Mouse (Mus musculus) MEL (cell line): ENCODE results near the gene Wfdc16.

Source experiments
- CTCF ChIP-seq, 3 experiments: IDR thresholded peaks in 2 of 3; conservative IDR thresholded peaks in 1 of 3; 2 replicates each; pipeline ENCODE4 v1.5.1; 2011 to 2012; ENCODE audit warnings: low read length in 3 of 3, low read depth in 2 of 3, mild to moderate bottlenecking in 2 of 3, improper control_type of control experiment in 1 of 3, inconsistent platforms in 1 of 3, mixed read lengths in 1 of 3, moderate library complexity in 1 of 3; ENCODE audit not compliant: control insufficient read depth in 1 of 3, insufficient read depth in 1 of 3, poor library complexity in 1 of 3, severe bottlenecking in 1 of 3
- EP300 ChIP-seq, 2 experiments: IDR thresholded peaks; 2 replicates each; pipeline ENCODE4 v1.6.1; 2011; ENCODE audit warnings: improper control_type of control experiment in 2 of 2, low read length in 2 of 2, low read depth in 1 of 2, mild to moderate bottlenecking in 1 of 2
- JUND ChIP-seq: IDR thresholded peaks from 2 replicates; pipeline ENCODE4 v1.6.1; 2011; ENCODE audit warnings: low read depth, mild to moderate bottlenecking, improper control_type of control experiment, low read length
- MEF2A ChIP-seq: IDR thresholded peaks from 2 replicates; pipeline ENCODE4 v1.6.1; 2014; ENCODE audit warnings: low read depth, mild to moderate bottlenecking, inconsistent platforms, low read length, improper control_type of control experiment; ENCODE audit not compliant: poor library complexity, insufficient replicate concordance, severe bottlenecking; ENCODE audit errors: extremely low read depth
- MYC ChIP-seq: IDR thresholded peaks from 2 replicates; pipeline ENCODE4 v1.6.1; 2011; ENCODE audit warnings: low read depth, mild to moderate bottlenecking, low read length, improper control_type of control experiment, moderate library complexity
- NRF1 ChIP-seq: IDR thresholded peaks from 2 replicates; pipeline ENCODE4 v1.6.1; 2014; ENCODE audit warnings: low read depth, mild to moderate bottlenecking, inconsistent platforms, low read length, improper control_type of control experiment, moderate library complexity; ENCODE audit not compliant: poor library complexity, insufficient read depth, severe bottlenecking
- POLR2AphosphoS5 ChIP-seq: IDR thresholded peaks from 2 replicates; pipeline ENCODE4 v1.6.1; 2012; ENCODE audit warnings: low read depth, borderline replicate concordance, mild to moderate bottlenecking, inconsistent platforms, low read length, moderate library complexity, mixed read lengths
- SMC3 ChIP-seq: IDR thresholded peaks from 2 replicates; pipeline ENCODE4 v1.6.1; 2011; ENCODE audit warnings: low read depth, low read length, improper control_type of control experiment
- UBTF ChIP-seq: IDR thresholded peaks from 2 replicates; pipeline ENCODE4 v1.6.1; 2012; ENCODE audit warnings: low read depth, mild to moderate bottlenecking, inconsistent platforms, low read length, improper control_type of control experiment, moderate library complexity, borderline replicate concordance; ENCODE audit not compliant: insufficient read depth
- USF2 ChIP-seq, 2 experiments: IDR thresholded peaks; 2 replicates each; pipeline ENCODE4 v1.6.1; 2011 to 2012; ENCODE audit warnings: improper control_type of control experiment in 2 of 2, low read length in 2 of 2, borderline replicate concordance in 1 of 2, inconsistent platforms in 1 of 2, low read depth in 1 of 2, mild to moderate bottlenecking in 1 of 2; ENCODE audit not compliant: insufficient read depth in 1 of 2

GRCm38 (mm10) chr2:164593494-164593893 is 45.1 kb downstream of the Wfdc16 start, which contains the start of gene Eppin:
- TF ChIP-seq CTCF (IDR thresholded peaks at IDR 0.05 in 2 of 3, conservative IDR thresholded peaks at IDR 0.05 in 1 of 3; ENCODE audit: control insufficient read depth in 1 of 3, insufficient read depth in 1 of 3, low read depth in 2 of 3, low read length in 3 of 3, poor library complexity in 1 of 3, severe bottlenecking in 1 of 3) (no peak), USF2 (IDR thresholded peaks at IDR 0.05; ENCODE audit: borderline replicate concordance in 1 of 2, insufficient read depth in 1 of 2, low read depth in 1 of 2, low read length in 2 of 2) (no peak), MEF2A (no peak), POLR2AphosphoS5 (no peak), MYC (no peak), NRF1 (no peak), JUND (no peak), UBTF (no peak), EP300 (IDR thresholded peaks at IDR 0.05; ENCODE audit: low read depth in 1 of 2, low read length in 2 of 2) (no peak), SMC3 (no peak)
